Comparison of ENCODE assay signal across 11 mouse cellular contexts in the genomic region with DNA sequence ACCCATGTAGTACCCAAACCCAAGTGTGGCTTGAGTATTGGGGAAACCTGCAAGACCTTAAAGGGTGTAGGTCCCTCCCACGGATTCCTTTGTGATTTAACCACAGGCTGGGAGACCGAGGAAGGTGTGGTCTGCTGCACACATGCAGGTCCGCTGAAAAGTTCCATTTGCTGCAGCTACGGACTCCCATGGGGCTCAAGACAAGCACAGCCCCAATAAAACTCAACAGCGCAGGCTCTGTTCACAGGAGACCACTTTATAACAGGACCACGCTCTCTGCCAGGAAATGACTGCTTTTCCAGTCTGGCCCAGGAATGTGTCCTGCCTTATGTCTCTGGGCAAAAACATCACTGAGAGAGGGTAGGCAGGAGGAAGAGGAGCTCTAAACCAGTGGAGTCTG.
DNase-seq lines count a peak whose midpoint lies in the region; ATAC-seq lines count a peak whose summit lies in the region.
"Had no signal": no experiment of that assay in that cellular context is flagged by ENCODE, and none has a peak within 500 bp of the region (broad histone marks: within the 10 kb centered on the region; RNA-seq: fewer than 3 reads in every experiment).

No protein-coding gene starts in this region.

- WGBS in kidney, embryonic 14.5 days: 21% methylated on average over 6 of the region's 6 CpGs
- WGBS in heart, embryonic 15.5 days: 26% methylated on average over 6 of the region's 6 CpGs

- H3K4me3 ChIP-seq in kidney, embryonic 14.5 days (ENCODE audit: low read length): no peak overlapping the region
- no peak overlapping the region for H3K4me3 ChIP-seq in heart, embryonic 15.5 days

- H3K27me3 ChIP-seq in kidney, embryonic 14.5 days (ENCODE audit: control insufficient read depth, insufficient read depth, low read length): no peaks in the 10 kb centered on the region
- H3K27me3 ChIP-seq in heart, embryonic 15.5 days: no peaks in the 10 kb centered on the region
- H3K27me3 ChIP-seq: CH12.LX had no signal

- H3K9me3 ChIP-seq in kidney, embryonic 14.5 days (ENCODE audit: control insufficient read depth, low read length): no peaks in the 10 kb centered on the region
- no peaks in the 10 kb centered on the region for H3K9me3 ChIP-seq in heart, embryonic 15.5 days (replicated peaks)

- no peak for DNase-seq in kidney, postnatal 36 days
- peak; percentile 74 for DNase-seq in ZHBTc4 (ENCODE audit: low read depth, low spot score)
- peak; percentile 65 for DNase-seq in mesoderm, embryonic 11.5 days (ENCODE audit: low read depth, low spot score)
- no peak for DNase-seq in cerebellum, postnatal 36 days
- DNase-seq in layer of hippocampus, adult 8-10 months (ENCODE audit: low spot score in 2 of 2): no peak
- DNase-seq: cerebellum, adult 18-20 months had no signal

- no peak overlapping the region; the same call in 1 of the 2 replicates for H3K27ac ChIP-seq in kidney, embryonic 14.5 days (ENCODE audit: low read depth, low read length)
- peak overlapping the region; percentile 25; the same call in 1 of the 2 replicates for H3K27ac ChIP-seq in heart, embryonic 15.5 days

- no peak overlapping the region for H3K9ac ChIP-seq in kidney, embryonic 14.5 days (ENCODE audit: low read depth, low read length)
- no peak overlapping the region for H3K9ac ChIP-seq in heart, embryonic 15.5 days

- 0 out of 2 replicates have a peak, but pooled peaks have one; percentile 40 for ATAC-seq in kidney, embryonic 14.5 days (ENCODE audit: low FRiP score, low TSS enrichment)
- peak; percentile 25; the same call in 1 of the 2 replicates for ATAC-seq in heart, embryonic 15.5 days (replicated peaks; ENCODE audit: insufficient number of reproducible peaks, insufficient read depth, low FRiP score, low read depth)
- ATAC-seq: forebrain, embryonic 16.5 days had no signal

- no peak overlapping the region for H3K4me2 ChIP-seq in kidney, embryonic 14.5 days (replicated peaks; ENCODE audit: low read depth, low read length)
- no peak overlapping the region for H3K4me2 ChIP-seq in heart, embryonic 15.5 days
- H3K4me2 ChIP-seq: liver, embryonic 11.5 days had no signal

- peaks cover 43% of the 10 kb centered on the region for H3K4me1 ChIP-seq in kidney, embryonic 14.5 days (ENCODE audit: control insufficient read depth, insufficient read depth, low read length)
- H3K4me1 ChIP-seq in heart, embryonic 15.5 days (replicated peaks): peaks cover 45% of the 10 kb centered on the region

- H3K36me3 ChIP-seq in kidney, embryonic 14.5 days (ENCODE audit: control insufficient read depth, insufficient read depth, low read length): no peaks in the 10 kb centered on the region
- no peaks in the 10 kb centered on the region for H3K36me3 ChIP-seq in heart, embryonic 15.5 days

Comparison
In these comparisons a context has a peak if more than half of its experiments do, and no peak if none do; other contexts are left out.
1. DNase-seq: peak in ZHBTc4 (single experiment) and mesoderm, embryonic 11.5 days (single experiment); none in kidney, postnatal 36 days (0 of 2), cerebellum, postnatal 36 days (0 of 2) and layer of hippocampus, adult 8-10 months (0 of 2).